Mouse (Mus musculus) liver, embryonic 16.5 days (tissue): ENCODE measurements around the gene Gorab. TPM values are rescaled to one million over a fixed set of nuclear protein-coding genes. Genes with fewer than 3 reads are reported as not detected.
A peak's percentile ranks its signal among the peaks of the same experiment; 100 is the strongest.

Source experiments
- ATAC-seq: fragments of 200-750 bp; cut with Nextera tagmentation; 2 replicates; pipeline ENCODE4 v1.8.0; 2017; ENCODE audit warnings: low read depth, mild to moderate bottlenecking, moderate number of reproducible peaks, moderate library complexity
- H3K27ac ChIP-seq: fragments of 300-500 bp; sonication (generic); 2 replicates; pipeline ENCODE4 v1.5.1; 2014; ENCODE audit warnings: mild to moderate bottlenecking, low read length
- H3K27me3 ChIP-seq: fragments of 300-500 bp; sonication (generic); 2 replicates; pipeline ENCODE4 v1.6.1; 2014; ENCODE audit warnings: low read depth, low read length, mixed read lengths; ENCODE audit not compliant: control insufficient read depth, insufficient read depth
- H3K36me3 ChIP-seq: fragments of 300-500 bp; sonication (generic); 2 replicates; pipeline ENCODE4 v1.6.1; 2014; ENCODE audit warnings: mild to moderate bottlenecking; ENCODE audit not compliant: control insufficient read depth, insufficient read depth
- H3K4me1 ChIP-seq: fragments of 300-500 bp; sonication (generic); 2 replicates; pipeline ENCODE4 v1.6.1; 2014; ENCODE audit warnings: low read depth, low read length, mixed read lengths; ENCODE audit not compliant: control insufficient read depth
- H3K4me2 ChIP-seq: fragments of 300-500 bp; sonication (generic); 2 replicates; pipeline ENCODE4 v1.6.1; 2014; ENCODE audit warnings: low read depth, low read length, mixed read lengths
- H3K4me3 ChIP-seq: fragments of 300-500 bp; sonication (generic); 2 replicates; pipeline ENCODE4 v1.5.1; 2014; ENCODE audit warnings: low read depth, mild to moderate bottlenecking, low read length
- H3K9ac ChIP-seq: fragments of 300-500 bp; sonication (generic); 2 replicates; pipeline ENCODE4 v1.6.1; 2014; ENCODE audit warnings: low read depth, low read length
- H3K9me3 ChIP-seq: fragments of 300-500 bp; sonication (generic); replicated peaks from 2 replicates; pipeline ENCODE4 v1.6.1; 2016; ENCODE audit warnings: low read length; ENCODE audit not compliant: control insufficient read depth
- WGBS: fragments of 180-500 bp; shearing (Covaris S2); extraction: QIAGEN DNeasy Blood & Tissue Kit; methylation state at CpG from one replicate; pipeline ENCODE4 v1.1.7; 2014; ENCODE audit not compliant: insufficient replicate concordance; 5-methylcytosine and 5-hydroxymethylcytosine counted together
- polyA plus RNA-seq: library from polyadenylated mRNA; unstranded; fragments of >200 nt; fragmentation: Nextera tagmentation; extraction: Ambion mirVana; gene quantifications from 2 replicates; pipeline ENCODE4 v1.2.1, GENCODE M21; 2015

Gorab gene
- polyA plus RNA-seq, result 4.0 and 4.3 TPM in 2 replicates

DNA sequence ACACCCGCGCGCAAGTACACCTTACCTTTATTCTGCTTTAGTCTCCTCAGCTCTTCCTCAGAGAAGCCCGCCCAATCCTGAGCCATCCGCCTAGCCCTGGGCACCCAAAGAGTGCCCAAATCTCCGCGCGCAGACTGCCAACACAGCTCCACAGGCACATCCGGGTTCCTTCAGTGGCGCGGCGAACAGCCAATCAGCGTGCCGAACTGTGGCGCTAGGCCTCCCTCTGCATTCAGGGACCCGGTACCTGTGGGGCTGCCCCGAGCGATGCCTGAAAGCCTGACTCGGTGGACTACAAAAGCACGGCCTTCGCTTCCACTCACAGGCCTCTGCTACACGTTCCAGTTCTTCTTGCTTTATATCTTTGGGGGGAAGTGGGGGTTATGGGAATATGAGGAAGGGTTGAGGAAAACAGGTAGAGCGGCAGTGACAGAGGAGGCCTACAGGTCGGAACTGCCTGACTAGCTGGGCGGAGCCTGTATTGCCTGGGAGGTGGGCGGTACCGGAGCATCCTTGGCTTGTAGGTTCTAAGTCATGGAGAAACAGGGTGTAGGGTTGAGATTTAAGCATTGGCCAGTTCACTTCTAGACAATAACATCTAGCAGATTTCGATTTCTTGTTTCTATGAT lies at the start of gene Gorab:
Gene Gorab (minus strand): TSS at position 172 of the 629 bp plus-strand sequence.
- Histone ChIP-seq H3K9ac (peak within 1 kb of the TSS; percentile 68), H3K36me3 (no peaks in the 10 kb centered on the region), H3K9me3 (no peaks in the 10 kb centered on the region), H3K4me2 (peak within 1 kb of the TSS; percentile 79), H3K27me3 (no peaks in the 10 kb centered on the region), H3K4me1 (peaks cover 13% of the 10 kb centered on the region), H3K4me3 (peak within 1 kb of the TSS; percentile 73), H3K27ac (peak within 1 kb of the TSS; percentile 63)
- peak; percentile 100 for ATAC-seq
- WGBS, result under 1% methylated on average over 28 of the region's 28 CpGs

DNA sequence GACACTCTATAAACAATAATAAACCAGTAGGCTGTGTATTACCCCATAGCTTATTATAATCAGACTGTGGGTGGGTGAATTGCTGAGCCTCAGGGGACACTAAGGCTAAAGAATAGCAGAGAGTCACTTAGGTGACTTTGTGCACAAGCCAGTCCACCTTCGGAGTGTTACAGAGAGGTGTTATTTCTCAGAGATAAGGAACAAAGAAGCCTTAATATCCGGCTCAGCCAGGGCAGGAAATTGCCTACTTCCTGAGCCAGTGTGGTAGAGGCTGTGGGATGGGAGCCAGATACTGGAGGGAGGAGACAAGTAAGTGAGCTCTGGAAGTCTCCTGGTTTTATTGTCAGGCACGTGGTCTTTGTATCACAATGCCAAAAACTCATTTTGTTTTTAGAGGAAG lies 40.4 kb upstream of the Gorab start:
- Histone ChIP-seq H3K9ac (no peak overlapping the region), H3K4me3 (no peak overlapping the region), H3K9me3 (no peaks in the 10 kb centered on the region), H3K27ac (no peak overlapping the region), H3K4me2 (no peak overlapping the region), H3K27me3 (no peaks in the 10 kb centered on the region), H3K4me1 (no peaks in the 10 kb centered on the region), H3K36me3 (no peaks in the 10 kb centered on the region)
- 3% methylated on average over 3 of the region's 3 CpGs for WGBS
- ATAC-seq, result no peak

DNA sequence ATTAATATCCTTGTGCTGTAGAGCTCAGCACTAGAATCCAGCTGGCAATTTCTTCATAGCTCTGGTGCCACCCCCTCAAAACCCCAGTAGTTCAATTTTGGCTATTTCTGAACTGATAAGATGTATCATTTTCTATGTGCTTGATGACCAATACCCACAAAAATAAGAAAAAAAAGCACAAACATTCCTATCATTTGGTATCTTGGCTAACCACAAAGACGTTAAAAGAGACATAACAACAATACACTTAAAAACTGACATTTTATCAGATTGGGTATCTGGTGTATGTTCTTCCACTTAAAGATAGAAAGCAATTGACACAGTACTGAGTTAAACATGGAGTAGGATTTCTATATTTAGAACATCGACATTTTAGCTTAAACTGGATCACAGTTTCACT lies 35.5 kb upstream of the Gorab start:
- Histone ChIP-seq H3K9ac (no peak overlapping the region), H3K4me3 (no peak overlapping the region), H3K27ac (no peak overlapping the region), H3K9me3 (no peaks in the 10 kb centered on the region), H3K27me3 (no peaks in the 10 kb centered on the region), H3K4me2 (no peak overlapping the region), H3K4me1 (no peaks in the 10 kb centered on the region), H3K36me3 (no peaks in the 10 kb centered on the region)
- 38% methylated on average over 2 of the region's 2 CpGs for WGBS
- ATAC-seq, result no peak

DNA sequence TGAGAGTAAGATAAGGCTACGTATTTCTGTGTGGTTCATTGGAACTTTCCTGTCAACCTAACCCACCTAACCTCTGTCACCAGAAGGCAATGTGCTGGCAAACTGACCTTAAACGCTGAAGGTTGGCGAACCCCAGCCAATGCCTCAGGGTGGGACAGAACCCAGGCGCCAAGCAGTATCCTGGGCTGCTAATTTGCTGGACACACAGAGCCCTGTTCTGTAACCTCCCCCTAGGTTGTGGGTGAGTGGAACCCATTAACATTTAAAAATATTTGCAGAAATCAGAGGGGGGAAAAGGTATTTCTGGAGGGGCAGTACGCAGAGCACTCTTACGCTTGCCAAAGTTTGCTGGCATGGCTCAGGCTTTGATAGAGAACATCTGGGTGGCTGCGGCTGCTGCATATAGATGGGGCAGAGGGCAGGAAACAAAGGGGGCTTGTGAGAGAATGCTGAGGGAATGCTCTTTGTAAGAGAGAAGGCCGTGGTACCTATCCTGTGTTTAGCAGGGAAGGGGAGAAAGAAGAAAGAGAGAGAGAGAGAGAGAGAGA lies 20.1 kb upstream of the Gorab start:
- Histone ChIP-seq H3K9ac (no peak overlapping the region), H3K4me3 (no peak overlapping the region), H3K27me3 (no peaks in the 10 kb centered on the region), H3K27ac (no peak overlapping the region), H3K36me3 (no peaks in the 10 kb centered on the region), H3K9me3 (no peaks in the 10 kb centered on the region), H3K4me1 (no peaks in the 10 kb centered on the region), H3K4me2 (no peak overlapping the region)
- no peak for ATAC-seq
- WGBS, result 56% methylated on average over 8 of the region's 8 CpGs

DNA sequence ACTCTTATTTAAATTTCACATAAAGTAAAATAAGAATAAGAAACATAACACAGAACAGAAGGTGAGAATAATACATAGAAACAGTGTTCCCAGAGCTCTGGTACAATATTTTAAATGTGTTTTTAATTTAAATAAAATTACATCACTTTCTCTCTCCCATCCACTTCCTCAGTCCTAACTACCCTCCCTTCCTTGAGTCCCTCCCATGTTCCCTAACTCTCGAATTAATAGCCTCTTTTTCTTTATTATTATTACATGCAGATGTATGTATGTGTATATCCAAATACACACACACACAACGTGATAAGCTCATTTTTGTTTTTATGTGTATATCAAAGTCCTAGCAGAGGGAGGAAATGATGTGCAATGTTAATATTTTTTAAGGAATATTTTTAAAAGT lies 13.7 kb upstream of the Gorab start:
- no peaks in the 10 kb centered on the region for H3K4me1 ChIP-seq
- no peak overlapping the region for H3K9ac ChIP-seq
- no peak overlapping the region for H3K4me2 ChIP-seq
- 44% methylated on average over 2 of the region's 2 CpGs for WGBS
- no peak for ATAC-seq
- H3K9me3 ChIP-seq, result no peaks in the 10 kb centered on the region
- no peaks in the 10 kb centered on the region for H3K27me3 ChIP-seq
- no peak overlapping the region for H3K4me3 ChIP-seq
- H3K36me3 ChIP-seq, result no peaks in the 10 kb centered on the region
- H3K27ac ChIP-seq, result no peak overlapping the region

DNA sequence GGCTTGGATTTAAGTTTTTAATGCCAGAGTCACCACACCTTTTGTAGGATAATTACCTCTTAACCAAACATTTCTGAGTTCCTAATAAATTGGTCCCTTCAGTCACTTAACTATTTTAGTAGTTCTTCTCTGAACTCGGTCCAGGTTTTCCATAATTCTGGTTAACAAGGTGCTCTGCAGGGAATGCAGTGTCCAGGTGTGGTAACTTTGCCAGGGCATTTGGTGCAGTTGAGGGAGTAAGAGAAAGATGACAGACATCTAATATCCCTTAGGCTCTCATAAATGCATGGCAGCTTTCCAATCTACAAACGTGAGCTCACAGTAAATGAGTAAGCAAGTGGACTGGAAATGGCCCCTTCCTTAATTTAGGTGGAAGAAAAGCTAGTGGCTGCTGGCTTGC lies 10.7 kb upstream of the Gorab start:
- ATAC-seq, result no peak
- Histone ChIP-seq H3K9ac (no peak overlapping the region), H3K4me2 (no peak overlapping the region), H3K9me3 (no peaks in the 10 kb centered on the region), H3K4me3 (no peak overlapping the region), H3K27me3 (no peaks in the 10 kb centered on the region), H3K27ac (no peak overlapping the region), H3K36me3 (no peaks in the 10 kb centered on the region), H3K4me1 (no peaks in the 10 kb centered on the region)
- WGBS, result 71% methylated on average over 2 of the region's 2 CpGs

DNA sequence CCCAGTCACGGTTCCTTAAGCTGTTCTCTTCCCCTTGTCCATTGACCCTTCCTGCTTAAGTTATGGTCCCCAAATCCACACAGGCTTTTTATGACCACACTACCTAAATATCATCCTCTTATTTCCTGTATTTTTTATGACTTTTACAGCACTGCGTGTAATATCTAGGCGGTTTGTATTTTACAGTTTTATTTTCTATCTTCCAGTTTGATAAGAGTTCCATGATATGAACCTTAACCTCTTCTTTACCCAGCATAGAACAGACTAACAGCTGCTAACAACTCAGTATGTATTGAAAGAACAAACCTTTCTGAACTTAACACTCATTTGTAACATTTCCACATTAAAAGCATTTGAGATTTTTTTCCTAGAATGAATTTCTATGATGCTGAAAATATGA lies 2.7 kb upstream of the Gorab start:
- ATAC-seq, result no peak

DNA sequence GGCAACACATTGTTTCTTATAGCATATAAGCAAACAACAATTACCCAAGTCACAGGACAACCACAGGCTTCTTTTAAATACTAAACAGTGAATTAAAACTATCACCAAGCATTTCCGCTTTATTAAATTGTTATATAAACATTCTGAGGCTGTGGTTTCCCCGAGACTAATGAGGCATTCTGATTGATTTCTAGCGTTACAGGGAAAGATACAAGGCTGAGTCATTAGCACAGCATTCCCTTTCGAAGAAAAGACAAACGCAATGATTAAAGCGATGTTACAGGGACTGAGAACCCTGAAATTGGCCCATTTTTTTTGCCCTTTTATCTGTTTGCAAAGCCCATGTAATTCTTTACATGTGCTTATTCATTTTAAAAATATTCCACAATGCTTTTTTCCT lies 12.1 kb downstream of the Gorab start:
- no peaks in the 10 kb centered on the region for H3K27me3 ChIP-seq
- no peak overlapping the region for H3K27ac ChIP-seq
- no peak overlapping the region for H3K4me2 ChIP-seq
- H3K9me3 ChIP-seq, result no peaks in the 10 kb centered on the region
- no peak overlapping the region for H3K4me3 ChIP-seq
- no peak overlapping the region for H3K9ac ChIP-seq
- 79% methylated on average over 6 of the region's 6 CpGs for WGBS
- no peaks in the 10 kb centered on the region for H3K4me1 ChIP-seq
- no peak for ATAC-seq
- peaks cover 15% of the 10 kb centered on the region for H3K36me3 ChIP-seq

More for the DNA sequence above, 2.7 kb upstream of the Gorab start:
- Histone ChIP-seq H3K4me1 (peaks cover 13% of the 10 kb centered on the region), H3K36me3 (no peaks in the 10 kb centered on the region), H3K9me3 (no peaks in the 10 kb centered on the region), H3K4me3 (no peak overlapping the region), H3K9ac (no peak overlapping the region), H3K4me2 (no peak overlapping the region), H3K27me3 (no peaks in the 10 kb centered on the region), H3K27ac (no peak overlapping the region)
- 61% methylated on average over 3 of the region's 3 CpGs for WGBS

DNA sequence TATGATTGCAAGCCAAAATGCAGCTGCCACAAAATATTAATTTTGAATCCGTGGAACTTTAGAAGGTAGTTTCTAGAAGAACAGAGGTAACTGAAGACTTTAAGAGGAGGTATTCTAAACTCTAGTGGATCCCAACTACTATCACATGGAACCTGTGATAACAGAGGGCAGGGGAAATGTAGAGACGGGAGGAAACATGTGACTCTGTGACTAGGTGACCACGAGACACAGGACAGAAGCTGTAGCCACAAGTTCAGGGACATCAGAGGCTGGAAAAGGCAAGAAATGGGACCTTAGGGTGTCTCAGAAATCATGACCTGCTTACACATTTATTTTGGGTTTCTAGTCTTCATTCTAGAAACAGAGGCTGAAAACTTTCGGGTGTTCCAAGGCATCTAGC lies 13.4 kb downstream of the Gorab start:
- no peak overlapping the region for H3K9ac ChIP-seq
- no peaks in the 10 kb centered on the region for H3K9me3 ChIP-seq
- no peak overlapping the region for H3K4me2 ChIP-seq
- no peaks in the 10 kb centered on the region for H3K4me1 ChIP-seq
- WGBS, result 38% methylated on average over 4 of the region's 4 CpGs
- H3K27me3 ChIP-seq, result no peaks in the 10 kb centered on the region
- H3K4me3 ChIP-seq, result no peak overlapping the region
- peaks cover 22% of the 10 kb centered on the region for H3K36me3 ChIP-seq
- ATAC-seq, result no peak
- H3K27ac ChIP-seq, result no peak overlapping the region
